Mouse (Mus musculus) heart, embryonic 15.5 days (tissue): ENCODE measurements at regions not wholly inside any gene's neighbourhood (a gene's known extent, or its start where the extent isn't known, plus 50 kb on each side); places are given as distances from the start of the nearest gene placed in this dataset.

ENCODE experiments used
- ATAC-seq: fragments of 200-750 bp; cut with Nextera tagmentation; replicated peaks from 2 replicates; pipeline ENCODE4 v1.8.0; 2017; ENCODE audit warnings: low read depth, moderate TSS enrichment; ENCODE audit not compliant: insufficient number of reproducible peaks, insufficient read depth, low FRiP score
- H3K27ac ChIP-seq: fragments of 300-500 bp; sonication (generic); 2 replicates; pipeline ENCODE4 v1.5.1; 2015; ENCODE audit warnings: mild to moderate bottlenecking, inconsistent platforms
- H3K27me3 ChIP-seq: fragments of 300-500 bp; sonication (generic); 2 replicates; pipeline ENCODE4 v1.6.1; 2015; ENCODE audit warnings: inconsistent platforms
- H3K36me3 ChIP-seq: fragments of 300-500 bp; sonication (generic); 2 replicates; pipeline ENCODE4 v1.6.1; 2015; ENCODE audit warnings: mild to moderate bottlenecking, inconsistent platforms
- H3K4me1 ChIP-seq: fragments of 300-500 bp; sonication (generic); replicated peaks from 2 replicates; pipeline ENCODE4 v1.6.1; 2015; ENCODE audit warnings: inconsistent platforms
- H3K4me2 ChIP-seq: fragments of 300-500 bp; sonication (generic); 2 replicates; pipeline ENCODE4 v1.6.1; 2015; ENCODE audit warnings: inconsistent platforms, mild to moderate bottlenecking, moderate library complexity
- H3K4me3 ChIP-seq: fragments of 300-500 bp; sonication (generic); 2 replicates; pipeline ENCODE4 v1.5.1; 2015; ENCODE audit warnings: mild to moderate bottlenecking, inconsistent platforms
- H3K9ac ChIP-seq: fragments of 300-500 bp; sonication (generic); 2 replicates; pipeline ENCODE4 v1.6.1; 2015; ENCODE audit warnings: mild to moderate bottlenecking, inconsistent platforms
- H3K9me3 ChIP-seq: fragments of 300-500 bp; sonication (generic); replicated peaks from 2 replicates; pipeline ENCODE4 v1.6.1; 2016; ENCODE audit warnings: inconsistent platforms
- WGBS: fragments of 180-500 bp; shearing (Covaris S2); methylation state at CpG from one replicate; pipeline ENCODE4 v1.1.7; 2015; ENCODE audit warnings: mixed read lengths; 5-methylcytosine and 5-hydroxymethylcytosine counted together

DNA sequence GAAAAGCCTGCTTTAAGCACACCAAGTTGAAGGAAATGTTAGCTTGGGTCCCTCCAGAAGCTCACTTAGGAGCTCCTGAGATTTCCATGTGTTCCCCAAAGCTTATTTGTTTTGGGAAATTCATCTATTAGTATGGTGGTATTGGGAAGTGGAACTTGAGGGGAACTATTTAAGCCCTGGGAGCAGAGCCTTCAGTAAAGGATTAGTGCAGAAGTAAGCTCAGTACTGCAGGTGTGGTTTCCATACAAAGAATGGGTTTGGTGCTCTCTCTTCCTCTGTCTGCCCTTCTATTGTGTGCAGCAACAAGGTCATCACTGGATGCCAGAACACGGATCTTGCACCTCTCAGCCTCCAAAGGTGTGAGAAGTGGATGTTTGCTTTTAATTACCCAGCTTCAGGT, 57.2 kb downstream of the Foxa2 start:
- Histone ChIP-seq H3K27ac (no peak overlapping the region), H3K36me3 (no peaks in the 10 kb centered on the region), H3K4me3 (no peak overlapping the region), H3K9me3 (no peaks in the 10 kb centered on the region), H3K9ac (no peak overlapping the region), H3K27me3 (no peaks in the 10 kb centered on the region), H3K4me1 (no peaks in the 10 kb centered on the region), H3K4me2 (no peak overlapping the region)
- 45% methylated on average over 1 of the region's 1 CpGs for whole genome bisulfite sequencing
- ATAC-seq: no peak

DNA sequence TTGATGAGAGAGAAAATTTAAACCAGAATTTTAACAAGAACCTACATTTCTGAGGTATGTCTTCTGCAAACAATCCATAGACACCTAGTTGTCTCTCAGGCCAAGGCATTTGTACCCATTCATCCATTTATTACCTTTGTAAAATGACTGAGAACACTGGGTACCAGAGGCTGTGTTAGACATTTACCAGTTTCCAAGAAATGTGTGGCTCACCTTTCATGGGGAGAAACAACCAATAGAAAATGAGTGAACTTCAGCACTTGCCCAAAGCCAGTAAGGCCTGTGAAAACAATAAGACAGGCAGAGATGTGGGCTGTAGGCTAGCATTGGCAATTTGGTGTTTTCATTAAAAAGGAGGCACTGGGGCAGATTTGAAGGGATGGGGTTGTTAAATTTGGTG, 58.2 kb downstream of the Foxa2 start:
- H3K9me3 ChIP-seq: no peaks in the 10 kb centered on the region
- H3K36me3 ChIP-seq: no peaks in the 10 kb centered on the region
- no peak overlapping the region for H3K9ac ChIP-seq
- H3K4me3 ChIP-seq: no peak overlapping the region
- H3K27ac ChIP-seq: no peak overlapping the region
- no peaks in the 10 kb centered on the region for H3K4me1 ChIP-seq
- no peak for ATAC-seq
- no peaks in the 10 kb centered on the region for H3K27me3 ChIP-seq
- H3K4me2 ChIP-seq: no peak overlapping the region

DNA sequence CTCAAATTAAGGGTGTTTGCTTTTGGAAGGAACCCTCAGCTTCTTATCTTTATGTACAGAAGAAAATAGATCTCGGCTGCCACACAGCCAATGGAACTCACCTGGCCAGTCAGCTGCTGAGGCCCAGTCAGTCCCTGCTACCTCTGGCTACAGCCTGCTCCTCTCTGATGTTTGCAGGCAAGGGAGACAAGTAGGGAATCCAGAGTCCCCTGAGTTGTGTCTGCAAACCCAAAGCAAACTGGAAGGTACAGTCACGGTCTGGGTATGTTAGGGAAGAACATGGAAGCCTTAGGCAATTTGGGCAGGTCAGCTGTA, 61.6 kb downstream of the Foxa2 start:
- Histone ChIP-seq H3K36me3 (no peaks in the 10 kb centered on the region), H3K27me3 (no peaks in the 10 kb centered on the region), H3K9ac (no peak overlapping the region), H3K27ac (no peak overlapping the region), H3K4me2 (no peak overlapping the region), H3K9me3 (no peaks in the 10 kb centered on the region), H3K4me1 (no peaks in the 10 kb centered on the region), H3K4me3 (no peak overlapping the region)
- 63% methylated on average over 2 of the region's 2 CpGs for WGBS
- no peak for ATAC-seq

GRCm38 (mm10) chr2:147984547-147985260, 62.1 kb downstream of the Foxa2 start:
- 42% methylated on average over 12 of the region's 12 CpGs for WGBS
- H3K27ac ChIP-seq: no peak overlapping the region

DNA sequence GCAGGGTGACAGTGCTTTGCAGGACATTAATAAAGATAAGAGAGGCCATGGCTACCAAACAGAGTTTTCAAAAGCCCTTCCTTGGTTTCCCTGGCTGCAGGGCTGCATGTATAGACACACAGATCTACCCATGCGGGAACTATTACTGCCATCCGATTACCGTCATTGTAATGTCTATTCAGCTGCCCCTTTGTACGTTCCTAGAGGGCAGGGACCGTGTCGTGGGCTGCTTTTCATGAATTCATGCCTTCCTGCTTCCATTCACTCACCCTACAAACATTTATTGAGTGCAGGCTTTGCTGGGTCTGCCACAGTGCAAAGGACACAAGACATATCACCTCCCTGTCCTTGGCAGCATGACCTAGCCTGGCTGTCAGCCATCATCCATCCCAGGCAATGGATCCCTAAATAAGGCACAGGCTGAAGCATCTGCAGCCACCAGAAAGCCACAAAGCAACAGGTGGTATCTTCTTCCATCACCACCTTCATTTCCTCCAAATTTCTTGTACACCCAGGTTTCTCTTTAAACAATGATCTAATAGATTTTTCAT, 65.8 kb downstream of the Foxa2 start:
- Histone ChIP-seq H3K4me2 (no peak overlapping the region), H3K9ac (no peak overlapping the region), H3K27me3 (no peaks in the 10 kb centered on the region), H3K36me3 (no peaks in the 10 kb centered on the region), H3K9me3 (no peaks in the 10 kb centered on the region), H3K4me1 (no peaks in the 10 kb centered on the region), H3K27ac (no peak overlapping the region), H3K4me3 (no peak overlapping the region)
- no peak for ATAC-seq
- 81% methylated on average over 6 of the region's 6 CpGs for WGBS

More at GRCm38 (mm10) chr2:147984547-147985260, 62.1 kb downstream of the Foxa2 start:
- Histone ChIP-seq H3K36me3 (no peaks in the 10 kb centered on the region), H3K4me3 (no peak overlapping the region), H3K9ac (no peak overlapping the region), H3K4me1 (no peaks in the 10 kb centered on the region), H3K9me3 (no peaks in the 10 kb centered on the region), H3K4me2 (no peak overlapping the region), H3K27me3 (no peaks in the 10 kb centered on the region)
- no peak for ATAC-seq

DNA sequence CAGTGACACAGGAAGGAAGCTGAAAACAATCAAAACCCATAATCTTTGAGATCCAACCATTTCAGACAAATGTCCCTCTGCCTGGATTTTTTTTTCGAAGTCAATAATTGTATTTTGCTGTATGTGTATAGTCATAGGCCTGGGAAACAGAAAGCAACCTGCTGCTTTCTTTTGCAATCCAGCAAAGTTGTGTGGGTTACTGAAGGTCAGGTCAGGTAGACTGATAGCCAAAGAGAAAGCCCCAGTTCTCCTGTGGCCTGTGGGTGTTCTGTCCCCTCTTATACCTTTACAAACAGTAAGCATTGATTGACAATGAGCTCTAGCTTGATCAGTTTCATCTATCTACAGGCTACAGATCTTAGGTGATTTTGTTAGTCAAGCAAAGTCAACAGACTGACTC, 66.4 kb downstream of the Foxa2 start:
- H3K4me1 ChIP-seq: no peaks in the 10 kb centered on the region
- no peak overlapping the region for H3K4me3 ChIP-seq
- H3K27ac ChIP-seq: no peak overlapping the region
- H3K36me3 ChIP-seq: no peaks in the 10 kb centered on the region
- H3K4me2 ChIP-seq: no peak overlapping the region
- no peak for ATAC-seq
- no peaks in the 10 kb centered on the region for H3K27me3 ChIP-seq
- no peak overlapping the region for H3K9ac ChIP-seq
- WGBS: 78% methylated on average over 1 of the region's 1 CpGs
- H3K9me3 ChIP-seq: no peaks in the 10 kb centered on the region

DNA sequence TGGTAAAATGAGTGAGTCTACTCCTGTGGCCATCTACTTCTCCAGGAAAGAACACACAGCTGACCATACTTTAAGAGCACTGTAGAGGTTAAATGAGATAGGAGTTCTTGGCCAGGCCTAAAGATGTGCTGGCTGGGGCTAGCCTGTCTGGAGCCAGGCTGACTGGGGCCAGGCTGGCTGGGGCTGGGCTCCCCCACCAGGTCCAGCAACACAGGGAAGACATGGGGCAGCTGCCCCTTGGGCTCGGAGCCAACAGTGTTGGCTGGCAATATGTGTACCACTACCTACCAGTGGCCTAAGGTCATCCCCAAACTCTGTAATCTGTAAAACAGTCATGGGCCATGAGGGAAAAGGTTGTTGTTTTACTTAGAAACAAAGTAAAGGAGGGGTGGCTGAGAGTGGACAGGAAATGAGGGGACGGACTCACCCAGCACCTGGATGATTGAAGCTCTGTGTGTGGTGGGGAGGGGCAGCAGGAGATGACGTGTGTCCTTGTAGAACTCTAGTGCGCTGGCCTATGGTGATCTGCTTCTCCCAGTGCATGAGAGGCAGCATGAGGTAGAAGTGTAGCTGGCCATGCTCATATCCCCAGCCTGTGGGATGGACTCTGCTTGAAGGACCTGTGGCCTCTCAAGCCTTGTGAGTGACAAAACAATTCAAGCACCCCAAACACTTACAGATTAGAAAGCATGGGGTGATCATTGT, 67.0 kb downstream of the Foxa2 start:
- no peak overlapping the region for H3K27ac ChIP-seq
- H3K27me3 ChIP-seq: no peaks in the 10 kb centered on the region
- no peaks in the 10 kb centered on the region for H3K36me3 ChIP-seq
- no peak overlapping the region for H3K4me2 ChIP-seq
- WGBS: 68% methylated on average over 4 of the region's 4 CpGs
- H3K9ac ChIP-seq: no peak overlapping the region
- H3K9me3 ChIP-seq: no peaks in the 10 kb centered on the region
- no peak overlapping the region for H3K4me3 ChIP-seq
- no peaks in the 10 kb centered on the region for H3K4me1 ChIP-seq
- no peak; the same call in 1 of the 2 replicates for ATAC-seq

GRCm38 (mm10) chr2:147979001-147979400, 67.8 kb downstream of the Foxa2 start:
- H3K4me1 ChIP-seq: no peaks in the 10 kb centered on the region
- H3K4me2 ChIP-seq: no peak overlapping the region
- ATAC-seq: no peak
- no peaks in the 10 kb centered on the region for H3K36me3 ChIP-seq
- H3K27me3 ChIP-seq: no peaks in the 10 kb centered on the region
- H3K9ac ChIP-seq: no peak overlapping the region
- no peak overlapping the region for H3K4me3 ChIP-seq
- WGBS: 64% methylated on average over 1 of the region's 1 CpGs
- H3K27ac ChIP-seq: no peak overlapping the region
- H3K9me3 ChIP-seq: no peaks in the 10 kb centered on the region

DNA sequence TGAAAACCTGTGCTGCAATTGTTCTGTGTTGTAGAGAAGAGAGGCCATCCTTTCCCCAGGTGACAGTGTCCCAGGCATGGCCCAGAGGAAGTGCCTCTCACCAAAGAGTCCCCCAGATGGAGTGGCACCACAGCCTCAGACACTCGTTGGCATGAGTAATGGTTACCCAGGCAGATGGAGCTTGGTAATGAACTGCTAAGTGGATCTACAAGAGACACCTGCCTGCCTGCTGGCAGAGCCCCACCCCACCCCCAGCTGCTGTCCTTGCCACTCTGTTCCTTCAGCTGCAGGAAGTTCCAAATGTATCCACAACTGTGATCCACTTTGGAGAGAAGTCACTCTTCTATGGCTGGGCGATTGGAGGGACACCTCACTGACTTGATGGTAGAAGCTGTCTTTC, 72.0 kb downstream of the Foxa2 start:
- Histone ChIP-seq H3K9me3 (no peaks in the 10 kb centered on the region), H3K27ac (no peak overlapping the region), H3K4me1 (no peaks in the 10 kb centered on the region), H3K36me3 (no peaks in the 10 kb centered on the region), H3K4me2 (no peak overlapping the region), H3K4me3 (no peak overlapping the region), H3K27me3 (no peaks in the 10 kb centered on the region), H3K9ac (no peak overlapping the region)
- ATAC-seq: no peak
- WGBS: 33% methylated on average over 2 of the region's 2 CpGs

- Histone ChIP-seq H3K27me3 (no peaks in the 10 kb centered on the region; the same call in 1 of the 2 replicates), H3K27ac (no peak overlapping the region), H3K4me1 (no peaks in the 10 kb centered on the region), H3K9ac (no peak overlapping the region), H3K9me3 (no peaks in the 10 kb centered on the region), H3K4me2 (no peak overlapping the region), H3K4me3 (no peak overlapping the region), H3K36me3 (no peaks in the 10 kb centered on the region)
- 47% methylated on average over 10 of the region's 10 CpGs for WGBS
- ATAC-seq: no peak
These were observed 78.1 kb downstream of the Foxa2 start for GRCm38 (mm10) chr2:147968671-147969070.

GRCm38 (mm10) chr2:147967829-147968529, 78.8 kb downstream of the Foxa2 start:
- 65% methylated on average over 9 of the region's 9 CpGs for WGBS
- H3K27me3 ChIP-seq: no peaks in the 10 kb centered on the region; the same call in 1 of the 2 replicates
- no peak for ATAC-seq
- no peak overlapping the region for H3K9ac ChIP-seq
- no peaks in the 10 kb centered on the region for H3K9me3 ChIP-seq
- H3K4me3 ChIP-seq: no peak overlapping the region
- H3K4me2 ChIP-seq: no peak overlapping the region
- H3K36me3 ChIP-seq: no peaks in the 10 kb centered on the region
- H3K27ac ChIP-seq: no peak overlapping the region
- H3K4me1 ChIP-seq: no peaks in the 10 kb centered on the region
